Mouse (Mus musculus): ENCODE measurements around the gene Entpd5.

DNA sequence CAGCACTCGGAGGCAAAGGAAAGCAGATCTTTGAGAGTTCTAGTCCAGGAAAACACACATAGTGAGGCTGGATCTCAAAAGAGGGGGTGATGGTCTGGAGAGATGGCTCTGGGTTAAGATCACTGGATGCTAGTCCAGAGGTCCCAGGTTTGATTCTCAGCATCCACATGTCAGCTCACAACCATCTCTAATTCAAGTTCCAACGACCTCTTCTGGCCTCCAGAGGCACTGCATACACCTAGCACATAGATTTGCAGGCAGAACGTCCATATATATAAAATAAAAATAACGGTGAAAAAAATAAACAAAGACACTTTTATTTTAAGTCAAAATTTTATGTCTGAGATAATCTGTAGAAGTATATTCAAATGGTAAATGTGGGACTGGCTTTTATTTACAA, 1.6 kb downstream of the Entpd5 start:
- TF ChIP-seq EP300 (optimal IDR thresholded peaks at IDR 0.05) (no peak), CTCF (IDR thresholded peaks at IDR 0.05; ENCODE audit: low read depth) (peak; percentile 41)

Data from stomach, postnatal 0 days (tissue).